Mouse (Mus musculus) stomach, embryonic 15.5 days (tissue): ENCODE measurements around the gene Sec14l3. TPM values are rescaled to one million over a fixed set of nuclear protein-coding genes. Genes with fewer than 3 reads are reported as not detected.

Experiments used
- ATAC-seq: fragments of 200-750 bp; cut with Nextera tagmentation; 2 replicates; pipeline ENCODE4 v1.8.0; 2017; ENCODE audit warnings: low read depth, moderate number of reproducible peaks, moderate TSS enrichment; ENCODE audit not compliant: insufficient read depth, low FRiP score
- H3K27ac ChIP-seq: fragments of 300-500 bp; sonication (generic); 2 replicates; pipeline ENCODE4 v1.5.1; 2015; ENCODE audit warnings: mild to moderate bottlenecking, inconsistent platforms
- H3K27me3 ChIP-seq: fragments of 300-500 bp; sonication (generic); replicated peaks from 2 replicates; pipeline ENCODE4 v1.6.1; 2015; ENCODE audit warnings: inconsistent platforms
- H3K36me3 ChIP-seq: fragments of 300-500 bp; sonication (generic); 2 replicates; pipeline ENCODE4 v1.6.1; 2015; ENCODE audit warnings: inconsistent platforms
- H3K4me1 ChIP-seq: fragments of 300-500 bp; sonication (generic); 2 replicates; pipeline ENCODE4 v1.6.1; 2015; ENCODE audit warnings: inconsistent platforms
- H3K4me2 ChIP-seq: fragments of 300-500 bp; sonication (generic); 2 replicates; pipeline ENCODE4 v1.6.1; 2015; ENCODE audit warnings: mild to moderate bottlenecking, inconsistent platforms
- H3K4me3 ChIP-seq: fragments of 300-500 bp; sonication (generic); replicated peaks from 2 replicates; pipeline ENCODE4 v1.5.1; 2015; ENCODE audit warnings: inconsistent platforms
- H3K9ac ChIP-seq: fragments of 300-500 bp; sonication (generic); 2 replicates; pipeline ENCODE4 v1.6.1; 2015; ENCODE audit warnings: inconsistent platforms
- H3K9me3 ChIP-seq: fragments of 300-500 bp; sonication (generic); 2 replicates; pipeline ENCODE4 v1.6.1; 2016; ENCODE audit warnings: inconsistent platforms
- WGBS: fragments of 180-500 bp; shearing (Covaris S2); methylation state at CpG from one replicate; pipeline ENCODE4 v1.1.7; 2015; 5-methylcytosine and 5-hydroxymethylcytosine counted together
- polyA plus RNA-seq: library from polyadenylated mRNA; unstranded; fragments of >200 nt; fragmentation: Nextera tagmentation; extraction: Ambion mirVana; gene quantifications from 2 replicates; pipeline ENCODE4 v1.2.1, GENCODE M21; 2015

Gene Sec14l3
- polyA plus RNA-seq, 1 experiment from 2014 or later = 0.18 TPM

DNA sequence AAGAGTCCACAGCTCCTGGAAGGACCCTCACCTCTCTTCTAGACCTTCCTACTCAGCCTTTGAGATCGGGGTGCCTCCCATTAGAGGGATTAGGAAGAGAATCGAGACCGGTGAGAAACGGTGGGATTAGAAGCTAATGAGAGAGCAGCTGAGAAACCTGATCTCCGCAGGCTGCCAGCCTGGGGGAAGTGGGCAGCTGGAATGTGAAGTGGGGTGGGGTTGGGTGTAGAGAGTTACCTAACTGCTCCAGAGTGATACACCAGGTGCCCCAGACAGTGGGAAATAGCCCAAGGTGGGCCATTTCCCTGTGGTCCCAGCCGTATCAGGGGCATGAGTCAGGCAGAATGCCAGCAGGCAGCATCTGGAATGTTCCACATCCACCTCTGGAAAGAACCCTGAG, 1.7 kb upstream of the Sec14l3 start:
- no peaks in the 10 kb centered on the region for H3K9me3 ChIP-seq
- no peaks in the 10 kb centered on the region for H3K4me1 ChIP-seq
- H3K4me3 ChIP-seq = no peak overlapping the region
- ATAC-seq = no peak
- no peak overlapping the region for H3K27ac ChIP-seq
- no peaks in the 10 kb centered on the region for H3K36me3 ChIP-seq
- no peak overlapping the region for H3K4me2 ChIP-seq
- no peaks in the 10 kb centered on the region for H3K27me3 ChIP-seq
- WGBS = 47% methylated on average over 6 of the region's 6 CpGs
- no peak overlapping the region for H3K9ac ChIP-seq

GRCm38 (mm10) chr11:4069664-4070063, 5.0 kb downstream of the Sec14l3 start:
- H3K4me2 ChIP-seq = no peak overlapping the region
- 70% methylated on average over 1 of the region's 1 CpGs for WGBS
- no peak overlapping the region for H3K9ac ChIP-seq
- no peak for ATAC-seq
- no peak overlapping the region for H3K4me3 ChIP-seq
- no peaks in the 10 kb centered on the region for H3K4me1 ChIP-seq
- no peaks in the 10 kb centered on the region for H3K36me3 ChIP-seq
- no peaks in the 10 kb centered on the region for H3K27me3 ChIP-seq
- H3K9me3 ChIP-seq = no peaks in the 10 kb centered on the region
- H3K27ac ChIP-seq = no peak overlapping the region

GRCm38 (mm10) chr11:4076633-4077032, 12.0 kb downstream of the Sec14l3 start:
- H3K4me3 ChIP-seq = no peak overlapping the region
- ATAC-seq = no peak
- no peaks in the 10 kb centered on the region for H3K4me1 ChIP-seq
- no peak overlapping the region for H3K4me2 ChIP-seq
- no peaks in the 10 kb centered on the region for H3K9me3 ChIP-seq
- 12% methylated on average over 8 of the region's 8 CpGs for WGBS
- H3K27ac ChIP-seq = no peak overlapping the region
- H3K36me3 ChIP-seq = no peaks in the 10 kb centered on the region
- no peaks in the 10 kb centered on the region for H3K27me3 ChIP-seq
- H3K9ac ChIP-seq = no peak overlapping the region

- no peak overlapping the region for H3K4me2 ChIP-seq
- H3K4me1 ChIP-seq = no peaks in the 10 kb centered on the region
- no peak overlapping the region for H3K27ac ChIP-seq
- no peak for ATAC-seq
- no peaks in the 10 kb centered on the region for H3K9me3 ChIP-seq
- H3K4me3 ChIP-seq = no peak overlapping the region
- no peaks in the 10 kb centered on the region for H3K27me3 ChIP-seq
- no peak overlapping the region for H3K9ac ChIP-seq
- 75% methylated on average over 7 of the region's 7 CpGs for WGBS
- no peaks in the 10 kb centered on the region for H3K36me3 ChIP-seq
Measured at GRCm38 (mm10) chr11:4078267-4078933, 13.8 kb downstream of the Sec14l3 start.

- no peak for ATAC-seq
- WGBS = 6% methylated on average over 4 of the region's 4 CpGs
- no peaks in the 10 kb centered on the region for H3K9me3 ChIP-seq
Measured at GRCm38 (mm10) chr11:4080219-4080618, 15.6 kb downstream of the Sec14l3 start.

GRCm38 (mm10) chr11:4083316-4084078, 18.9 kb downstream of the Sec14l3 start:
- Histone ChIP-seq H3K4me2 (no peak overlapping the region), H3K9me3 (no peaks in the 10 kb centered on the region), H3K36me3 (no peaks in the 10 kb centered on the region), H3K4me3 (no peak overlapping the region), H3K9ac (no peak overlapping the region), H3K27ac (no peak overlapping the region), H3K4me1 (no peaks in the 10 kb centered on the region), H3K27me3 (no peaks in the 10 kb centered on the region)
- WGBS = 34% methylated on average over 5 of the region's 5 CpGs
- no peak for ATAC-seq

More at GRCm38 (mm10) chr11:4080219-4080618, 15.6 kb downstream of the Sec14l3 start:
- Histone ChIP-seq H3K36me3 (no peaks in the 10 kb centered on the region), H3K27ac (no peak overlapping the region), H3K9ac (no peak overlapping the region), H3K4me1 (no peaks in the 10 kb centered on the region), H3K27me3 (no peaks in the 10 kb centered on the region), H3K4me2 (no peak overlapping the region), H3K4me3 (no peak overlapping the region)

DNA sequence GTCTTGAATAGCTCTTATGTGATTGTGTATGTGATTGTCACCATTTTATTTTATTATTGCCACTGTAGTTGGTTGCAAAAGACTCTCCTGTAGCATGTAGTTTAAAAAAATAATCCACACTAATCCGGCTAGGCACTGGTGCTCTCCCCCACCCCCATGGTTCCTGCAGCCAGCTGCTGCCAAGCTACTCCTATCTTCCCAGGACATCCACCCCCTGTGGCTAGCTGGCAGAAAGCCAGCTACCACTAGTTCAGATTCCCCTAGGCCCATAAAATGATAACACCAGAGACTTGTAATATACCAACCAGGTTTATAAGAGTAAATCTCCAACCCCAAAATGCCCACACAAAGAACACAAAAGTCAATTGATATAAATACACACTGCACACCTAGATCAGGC, 21.6 kb downstream of the Sec14l3 start:
- 62% methylated on average over 1 of the region's 1 CpGs for WGBS
- no peak overlapping the region for H3K4me3 ChIP-seq
- no peaks in the 10 kb centered on the region for H3K9me3 ChIP-seq
- no peak for ATAC-seq
- H3K36me3 ChIP-seq = peaks cover 6% of the 10 kb centered on the region
- no peak overlapping the region for H3K27ac ChIP-seq
- no peak overlapping the region for H3K9ac ChIP-seq
- H3K27me3 ChIP-seq = no peaks in the 10 kb centered on the region
- H3K4me2 ChIP-seq = no peak overlapping the region
- no peaks in the 10 kb centered on the region for H3K4me1 ChIP-seq

GRCm38 (mm10) chr11:4087267-4087666, 22.6 kb downstream of the Sec14l3 start:
- no peak overlapping the region for H3K9ac ChIP-seq
- H3K36me3 ChIP-seq = peaks cover 15% of the 10 kb centered on the region
- no peak overlapping the region for H3K4me3 ChIP-seq
- H3K27me3 ChIP-seq = no peaks in the 10 kb centered on the region
- no peaks in the 10 kb centered on the region for H3K9me3 ChIP-seq
- WGBS = 64% methylated on average over 2 of the region's 2 CpGs
- no peak overlapping the region for H3K4me2 ChIP-seq
- no peak for ATAC-seq
- no peak overlapping the region for H3K27ac ChIP-seq
- H3K4me1 ChIP-seq = no peaks in the 10 kb centered on the region

DNA sequence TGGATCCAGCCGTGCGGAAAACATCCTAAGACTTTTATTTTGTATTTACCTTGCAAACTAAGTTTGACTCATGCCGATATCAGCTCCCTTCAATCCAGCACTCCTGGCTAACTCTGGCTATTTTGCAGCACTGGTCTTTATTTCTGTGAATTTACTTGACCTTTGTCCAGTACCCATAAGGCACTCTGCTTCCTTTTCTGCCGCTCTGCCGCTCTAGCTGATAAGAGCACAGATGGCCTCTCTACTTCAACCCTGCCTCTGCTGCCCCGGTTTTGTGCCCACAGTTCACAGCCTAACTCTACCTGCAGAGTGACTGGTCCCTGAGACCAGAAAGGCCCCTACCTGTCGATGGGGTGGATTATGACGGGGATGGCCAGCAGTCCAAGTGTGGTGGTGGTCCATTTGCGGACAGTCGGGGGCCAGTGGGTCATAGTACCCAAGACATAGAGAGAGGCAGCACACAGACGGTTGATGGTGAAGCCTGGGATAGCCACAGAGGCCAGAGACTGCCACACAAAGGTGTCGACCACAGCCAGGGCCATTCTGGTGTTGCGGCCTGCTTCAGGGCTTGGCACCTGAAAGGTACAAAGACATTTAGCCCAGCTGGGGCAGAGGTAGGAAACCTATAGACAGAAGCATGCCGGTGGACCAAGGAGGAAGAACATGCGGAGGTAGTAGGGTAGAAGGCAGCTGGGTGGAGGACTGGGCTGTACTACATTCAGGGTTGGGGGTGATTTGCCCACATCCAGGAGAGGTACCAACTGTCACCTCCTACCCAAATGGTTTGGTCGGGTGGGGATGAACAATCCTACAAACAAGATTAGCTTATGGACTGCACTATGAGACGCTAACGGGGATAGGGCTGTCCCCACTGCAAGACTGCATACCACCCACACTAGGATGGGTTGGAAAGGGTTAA, 29.1 kb downstream of the Sec14l3 start:
- Histone ChIP-seq H3K4me3 (peak overlapping the region; percentile 58), H3K9ac (no peak overlapping the region), H3K9me3 (no peaks in the 10 kb centered on the region), H3K4me2 (peak overlapping the region; percentile 74), H3K27me3 (no peaks in the 10 kb centered on the region), H3K4me1 (peaks cover 17% of the 10 kb centered on the region), H3K36me3 (peaks cover 16% of the 10 kb centered on the region), H3K27ac (peak overlapping the region; percentile 84)
- no peak for ATAC-seq
- 65% methylated on average over 18 of the region's 18 CpGs for WGBS

GRCm38 (mm10) chr11:4094378-4095170, 29.9 kb downstream of the Sec14l3 start:
- H3K4me3 ChIP-seq = peak overlapping the region; percentile 58
- peaks cover 16% of the 10 kb centered on the region for H3K36me3 ChIP-seq
- peak overlapping the region; percentile 84 for H3K27ac ChIP-seq
- ATAC-seq = no peak
- peak overlapping the region; percentile 74 for H3K4me2 ChIP-seq
- H3K9ac ChIP-seq = peak overlapping the region; percentile 27
- peaks cover 17% of the 10 kb centered on the region for H3K4me1 ChIP-seq
- no peaks in the 10 kb centered on the region for H3K9me3 ChIP-seq
- WGBS = 7% methylated on average over 23 of the region's 24 CpGs
- H3K27me3 ChIP-seq = no peaks in the 10 kb centered on the region
